Mouse (Mus musculus): ENCODE data around the gene Elovl2. TPM values are rescaled to one million over a fixed set of nuclear protein-coding genes. Genes with fewer than 3 reads are reported as not detected.
"Not testable (repeated sequence)": the region's sequence is repeated elsewhere in the genome, so short reads cannot be mapped to it uniquely, and the experiment has no call there.

Elovl2 gene
- total and polyA plus RNA-seq, 2 experiments from 2014 or later = 30.0 to 31.5 TPM

GRCm38 (mm10) chr13:41219687-41220303 lies 410 bp downstream of the Elovl2 start:
- peak; percentile 74 for DNase-seq
- H3K27ac ChIP-seq (ENCODE audit: low read depth, low read length) = peak overlapping the region; percentile 80
- peak overlapping the region; percentile 77 for H3K4me3 ChIP-seq (ENCODE audit: low read depth, low read length)
- 0 out of 2 replicates have a peak, but pooled peaks cover 4% of the 10 kb centered on the region for H3K9me3 ChIP-seq (ENCODE audit: low read length)
- no peak for TF ChIP-seq CTCF (IDR thresholded peaks at IDR 0.05; ENCODE audit: low read depth)
- peaks cover 14% of the 10 kb centered on the region; the same call in 1 of the 2 replicates for H3K4me1 ChIP-seq (ENCODE audit: insufficient read depth)
- H3K27me3 ChIP-seq (ENCODE audit: insufficient read depth, low read length) = no peaks in the 10 kb centered on the region
- peak overlapping the region; percentile 53 for H3K4me2 ChIP-seq (ENCODE audit: low read depth)
- no peaks in the 10 kb centered on the region for H3K36me3 ChIP-seq (ENCODE audit: insufficient read depth)
- 3% methylated on average over 36 of the region's 39 CpGs for WGBS
- H3K9ac ChIP-seq = peak overlapping the region; percentile 87
- ATAC-seq = peak; percentile 78

GRCm38 (mm10) chr13:41219056-41219455 lies 1.1 kb downstream of the Elovl2 start:
- ATAC-seq (no peak), DNase-seq (no peak)
- Histone ChIP-seq H3K9ac (no peak overlapping the region), H3K4me3 (ENCODE audit: low read depth, low read length) (peak overlapping the region; percentile 77), H3K36me3 (ENCODE audit: insufficient read depth) (no peaks in the 10 kb centered on the region), H3K9me3 (ENCODE audit: low read length) (0 out of 2 replicates have a peak, but pooled peaks cover 4% of the 10 kb centered on the region), H3K27me3 (ENCODE audit: insufficient read depth, low read length) (no peaks in the 10 kb centered on the region), H3K4me1 (ENCODE audit: insufficient read depth) (peaks cover 14% of the 10 kb centered on the region; the same call in 1 of the 2 replicates), H3K27ac (ENCODE audit: low read depth, low read length) (no peak overlapping the region), H3K4me2 (ENCODE audit: low read depth) (peak overlapping the region; percentile 53)
- WGBS = 19% methylated on average over 1 of the region's 1 CpGs
- TF ChIP-seq CTCF (IDR thresholded peaks at IDR 0.05; ENCODE audit: low read depth) = no peak

DNA sequence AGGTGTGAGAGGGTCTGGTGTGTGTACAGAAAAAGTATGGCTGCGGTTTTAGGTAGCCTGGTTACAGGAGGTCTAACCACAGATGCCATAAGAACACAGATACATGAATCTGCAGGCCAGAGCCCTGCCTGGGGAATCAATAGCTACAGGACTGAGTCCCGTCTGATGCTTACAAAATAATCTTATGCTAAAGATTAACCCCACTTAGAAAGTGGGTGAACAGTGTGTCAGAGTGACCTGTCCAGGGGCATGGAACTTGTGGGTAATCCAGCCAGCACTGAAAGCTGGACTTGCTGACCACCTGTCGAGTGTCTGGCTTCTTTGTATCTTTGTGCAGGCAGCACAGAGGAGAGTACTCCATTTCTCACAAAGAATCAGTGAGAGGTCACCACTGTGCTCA lies 4.0 kb downstream of the Elovl2 start:
- no peak overlapping the region for H3K27ac ChIP-seq (ENCODE audit: low read depth, low read length)
- H3K4me3 ChIP-seq (ENCODE audit: low read depth, low read length) = no peak overlapping the region
- no peaks in the 10 kb centered on the region for H3K36me3 ChIP-seq (ENCODE audit: insufficient read depth)
- no peak for TF ChIP-seq CTCF (IDR thresholded peaks at IDR 0.05; ENCODE audit: low read depth)
- DNase-seq (no peak), ATAC-seq (no peak)
- no peak overlapping the region for H3K4me2 ChIP-seq (ENCODE audit: low read depth)
- WGBS = 64% methylated on average over 3 of the region's 3 CpGs
- peaks cover 14% of the 10 kb centered on the region; the same call in 1 of the 2 replicates for H3K4me1 ChIP-seq (ENCODE audit: insufficient read depth)
- H3K27me3 ChIP-seq (ENCODE audit: insufficient read depth, low read length) = no peaks in the 10 kb centered on the region
- 0 out of 2 replicates have a peak, but pooled peaks cover under 1% of the 10 kb centered on the region for H3K9me3 ChIP-seq (ENCODE audit: low read length)
- no peak overlapping the region for H3K9ac ChIP-seq

DNA sequence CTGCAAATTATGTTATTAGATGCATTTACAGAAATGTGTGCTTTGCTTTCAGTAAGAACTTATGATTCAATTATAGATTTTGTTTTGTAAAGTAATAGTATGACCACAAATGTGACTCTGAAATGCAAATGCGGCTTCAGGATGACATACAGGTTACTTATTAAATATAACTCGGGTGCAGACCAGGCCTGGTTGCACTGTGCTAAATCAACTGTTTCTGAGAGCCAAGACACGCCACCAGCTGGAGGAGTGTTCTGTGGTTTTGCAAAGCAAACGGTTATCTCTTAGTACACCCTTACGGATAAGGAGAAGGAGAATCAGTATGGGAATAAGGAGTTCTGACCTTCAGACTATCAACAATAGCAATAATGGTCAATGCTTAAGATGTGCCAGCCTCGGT lies 4.5 kb downstream of the Elovl2 start:
- Histone ChIP-seq H3K9me3 (ENCODE audit: low read length) (no peaks in the 10 kb centered on the region), H3K4me1 (ENCODE audit: insufficient read depth) (peaks cover 14% of the 10 kb centered on the region; the same call in 1 of the 2 replicates), H3K36me3 (ENCODE audit: insufficient read depth) (no peaks in the 10 kb centered on the region), H3K4me2 (ENCODE audit: low read depth) (no peak overlapping the region), H3K9ac (no peak overlapping the region), H3K27me3 (ENCODE audit: insufficient read depth, low read length) (no peaks in the 10 kb centered on the region), H3K4me3 (ENCODE audit: low read depth, low read length) (no peak overlapping the region), H3K27ac (ENCODE audit: low read depth, low read length) (no peak overlapping the region)
- TF ChIP-seq CTCF (IDR thresholded peaks at IDR 0.05; ENCODE audit: low read depth) = no peak
- no peak for ATAC-seq
- 86% methylated on average over 6 of the region's 6 CpGs for WGBS
- no peak for DNase-seq

GRCm38 (mm10) chr13:41212558-41213322 lies 7.5 kb downstream of the Elovl2 start:
- 70% methylated on average over 6 of the region's 6 CpGs for WGBS
- Histone ChIP-seq H3K27me3 (ENCODE audit: insufficient read depth, low read length) (no peaks in the 10 kb centered on the region), H3K27ac (ENCODE audit: low read depth, low read length) (no peak overlapping the region), H3K4me2 (ENCODE audit: low read depth) (no peak overlapping the region), H3K36me3 (ENCODE audit: insufficient read depth) (no peaks in the 10 kb centered on the region), H3K4me1 (ENCODE audit: insufficient read depth) (no peaks in the 10 kb centered on the region), H3K9ac (no peak overlapping the region), H3K9me3 (ENCODE audit: low read length) (no peaks in the 10 kb centered on the region), H3K4me3 (ENCODE audit: low read depth, low read length) (no peak overlapping the region)
- no peak for TF ChIP-seq CTCF (IDR thresholded peaks at IDR 0.05; ENCODE audit: low read depth)
- DNase-seq = no peak
- no peak for ATAC-seq

DNA sequence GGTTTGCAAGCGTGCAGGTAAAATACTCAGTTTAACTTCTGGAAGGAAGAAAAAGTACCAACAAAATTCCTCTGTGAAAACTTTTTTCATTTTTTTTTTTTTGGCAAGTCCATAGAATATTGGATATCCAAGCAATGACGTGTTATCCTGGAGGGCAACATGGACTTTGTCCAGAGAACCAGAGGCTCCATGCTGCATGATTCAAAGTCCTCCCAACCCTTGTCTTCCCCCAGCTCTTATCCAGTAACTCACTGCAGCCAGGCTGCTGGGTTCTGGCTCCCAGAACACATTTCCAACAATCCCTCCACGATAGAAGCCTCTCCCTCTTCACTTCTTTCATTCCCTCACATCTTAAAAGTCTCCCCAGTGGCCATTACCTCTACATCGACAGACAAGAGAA lies 8.9 kb downstream of the Elovl2 start:
- Histone ChIP-seq H3K27me3 (ENCODE audit: insufficient read depth, low read length) (no peaks in the 10 kb centered on the region), H3K4me2 (ENCODE audit: low read depth) (no peak overlapping the region), H3K9me3 (ENCODE audit: low read length) (no peaks in the 10 kb centered on the region), H3K4me3 (ENCODE audit: low read depth, low read length) (no peak overlapping the region), H3K36me3 (ENCODE audit: insufficient read depth) (no peaks in the 10 kb centered on the region), H3K4me1 (ENCODE audit: insufficient read depth) (no peaks in the 10 kb centered on the region), H3K27ac (ENCODE audit: low read depth, low read length) (no peak overlapping the region), H3K9ac (no peak overlapping the region)
- WGBS = 82% methylated on average over 4 of the region's 4 CpGs
- ATAC-seq = no peak
- no peak for DNase-seq
- TF ChIP-seq CTCF (IDR thresholded peaks at IDR 0.05; ENCODE audit: low read depth) = no peak

DNA sequence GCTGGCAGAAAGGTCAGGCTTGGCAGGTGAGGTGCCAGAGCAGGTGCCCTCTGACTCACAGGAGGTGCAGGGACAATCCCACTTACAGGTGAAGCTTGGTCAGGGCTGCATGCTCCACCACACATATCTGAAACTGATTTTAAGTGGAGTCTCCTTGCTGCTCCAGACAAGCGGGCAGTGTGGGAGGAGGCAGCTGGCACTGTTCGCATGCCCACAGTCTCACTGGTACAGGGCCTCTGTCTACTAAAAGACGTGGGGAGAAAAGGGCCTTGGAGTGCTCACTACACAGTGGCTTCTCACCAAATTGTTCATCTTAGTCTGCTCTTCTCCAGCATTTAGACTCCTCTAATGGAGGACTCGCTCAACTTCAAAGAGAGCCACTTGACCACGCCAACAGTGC lies 14.0 kb downstream of the Elovl2 start:
- WGBS = 76% methylated on average over 5 of the region's 5 CpGs
- H3K27ac ChIP-seq (ENCODE audit: low read depth, low read length) = no peak overlapping the region
- DNase-seq = no peak

GRCm38 (mm10) chr13:41205568-41205967 lies 14.6 kb downstream of the Elovl2 start:
- not testable (repeated sequence) for ATAC-seq; H3K36me3 ChIP-seq (ENCODE audit: insufficient read depth); H3K4me3 ChIP-seq (ENCODE audit: low read depth, low read length); H3K9ac ChIP-seq; H3K27ac ChIP-seq (ENCODE audit: low read depth, low read length); H3K4me1 ChIP-seq (ENCODE audit: insufficient read depth); H3K4me2 ChIP-seq (ENCODE audit: low read depth); DNase-seq; H3K9me3 ChIP-seq (ENCODE audit: low read length); H3K27me3 ChIP-seq (ENCODE audit: insufficient read depth, low read length)

More for the DNA sequence above, 14.0 kb downstream of the Elovl2 start:
- ATAC-seq = no peak
- H3K9ac ChIP-seq = no peak overlapping the region
- H3K27me3 ChIP-seq (ENCODE audit: insufficient read depth, low read length) = no peaks in the 10 kb centered on the region
- no peak overlapping the region for H3K4me3 ChIP-seq (ENCODE audit: low read depth, low read length)
- no peak overlapping the region for H3K4me2 ChIP-seq (ENCODE audit: low read depth)
- no peaks in the 10 kb centered on the region for H3K36me3 ChIP-seq (ENCODE audit: insufficient read depth)
- no peaks in the 10 kb centered on the region for H3K9me3 ChIP-seq (ENCODE audit: low read length)
- H3K4me1 ChIP-seq (ENCODE audit: insufficient read depth) = 0 out of 2 replicates have a peak, but pooled peaks cover 4% of the 10 kb centered on the region
- no peak for TF ChIP-seq CTCF (IDR thresholded peaks at IDR 0.05; ENCODE audit: low read depth)
